In genomic region chr1:127732435-127732834, GRCm38 (mm10) we compare ENCODE assay signal across 26 mouse cellular contexts. TPM values are rescaled to one million over a fixed set of nuclear protein-coding genes. Genes with fewer than 3 reads are reported as not detected.
DNase-seq lines count a peak whose midpoint lies in the region; ATAC-seq and TF ChIP-seq lines count a peak whose summit lies in the region.
"Had no signal": no experiment of that assay in that cellular context is flagged by ENCODE, and none has a peak within 500 bp of the region (broad histone marks: within the 10 kb centered on the region; RNA-seq: fewer than 3 reads in every experiment).

No protein-coding gene starts in this region.

- no peak overlapping the region for H3K4me2 ChIP-seq in kidney, embryonic 15.5 days
- H3K4me2 ChIP-seq: embryonic facial prominence, embryonic 12.5 days; forebrain, embryonic 13.5 days; heart, embryonic 11.5 days; heart, embryonic 15.5 days; hindbrain, embryonic 13.5 days had no signal

- ATAC-seq in kidney, embryonic 15.5 days (replicated peaks; ENCODE audit: low FRiP score) = no peak
- ATAC-seq in erythroid progenitor cell, adult 5-6 weeks (replicated peaks; ENCODE audit: low FRiP score, poor library complexity, severe bottlenecking) = 0 out of 2 replicates have a peak, but pooled peaks have one; percentile 10
- ATAC-seq: forebrain, embryonic 13.5 days; forebrain, postnatal 0 days; hindbrain, postnatal 0 days; Patski had no signal

- peaks cover 9% of the 10 kb centered on the region; the same call in 1 of the 2 replicates for H3K79me2 ChIP-seq in liver, adult 2 months (ENCODE audit: control insufficient read depth, insufficient read depth, low read length)

- 70% methylated on average over 3 of the region's 3 CpGs for WGBS in kidney, adult 2 months
- 90% methylated on average over 3 of the region's 3 CpGs for WGBS in kidney, embryonic 15.5 days
- 24% methylated on average over 3 of the region's 3 CpGs for WGBS in liver, adult 2 months

- H3K27me3 ChIP-seq in kidney, adult 2 months (replicated peaks; ENCODE audit: control insufficient read depth, insufficient read depth, low read length) = no peaks in the 10 kb centered on the region
- H3K27me3 ChIP-seq in kidney, embryonic 15.5 days = no peaks in the 10 kb centered on the region
- no peaks in the 10 kb centered on the region for H3K27me3 ChIP-seq in liver, adult 2 months (ENCODE audit: control insufficient read depth, insufficient read depth, low read length)
- H3K27me3 ChIP-seq: CH12.LX; embryonic facial prominence, embryonic 12.5 days; forebrain, embryonic 13.5 days; heart, embryonic 15.5 days; hindbrain, embryonic 13.5 days had no signal

- no peaks in the 10 kb centered on the region for H3K9me3 ChIP-seq in kidney, embryonic 15.5 days (replicated peaks)
- H3K9me3 ChIP-seq: embryonic facial prominence, embryonic 12.5 days; forebrain, embryonic 13.5 days; heart, embryonic 15.5 days had no signal

- no peaks in the 10 kb centered on the region; the same call in 1 of the 2 replicates for H3K36me3 ChIP-seq in kidney, adult 2 months (ENCODE audit: control insufficient read depth, insufficient read depth, low read length)
- no peaks in the 10 kb centered on the region for H3K36me3 ChIP-seq in kidney, embryonic 15.5 days
- peaks cover 10% of the 10 kb centered on the region for H3K36me3 ChIP-seq in liver, adult 2 months (ENCODE audit: control insufficient read depth, insufficient read depth, low read length)
- H3K36me3 ChIP-seq: embryonic facial prominence, embryonic 12.5 days; heart, embryonic 15.5 days; hindbrain, embryonic 13.5 days had no signal

- H3K9ac ChIP-seq in kidney, embryonic 15.5 days = no peak overlapping the region
- H3K9ac ChIP-seq in liver, adult 2 months (ENCODE audit: low read depth, low read length) = no peak overlapping the region
- H3K9ac ChIP-seq: embryonic facial prominence, embryonic 12.5 days; forebrain, embryonic 13.5 days; forebrain, postnatal 0 days; heart, embryonic 15.5 days; hindbrain, embryonic 13.5 days had no signal

- peak; percentile 43 for DNase-seq in heart, adult 11 months
- no peak for DNase-seq in heart, adult 18-20 months
- DNase-seq in kidney, adult 2 months = peak; percentile 84
- DNase-seq in liver, adult 2 months (ENCODE audit: extremely low read depth, low read depth, low spot score) = peak; percentile 99
- DNase-seq in liver = no peak
- DNase-seq in layer of hippocampus, adult 2 months (ENCODE audit: low spot score in 2 of 2) = no peak
- DNase-seq: adrenal gland, postnatal 36 days; cerebellum, adult 8-10 months; cerebellum, postnatal 25 days; forebrain, postnatal 0 days; gastrocnemius, postnatal 14 days; heart, postnatal 14 days had no signal

- TF ChIP-seq CTCF in kidney, adult 2 months (conservative IDR thresholded peaks at IDR 0.05; ENCODE audit: insufficient read depth, insufficient read length, low read depth, low read length) = no peak
- TF ChIP-seq CTCF in liver, adult 2 months (IDR thresholded peaks at IDR 0.05; ENCODE audit: low read depth, low read length) = no peak
- no peak for TF ChIP-seq CTCF in layer of hippocampus, adult 2 months (conservative IDR thresholded peaks at IDR 0.05)

- H3K4me3 ChIP-seq in kidney, adult 2 months (ENCODE audit: insufficient read depth, low read depth, low read length) = peak overlapping the region; percentile 56
- H3K4me3 ChIP-seq in kidney, embryonic 15.5 days (replicated peaks) = no peak overlapping the region
- H3K4me3 ChIP-seq in liver, adult 2 months (ENCODE audit: insufficient read depth, low read depth, low read length) = peak overlapping the region; percentile 57
- no peak overlapping the region for H3K4me3 ChIP-seq in layer of hippocampus, adult 2 months
- H3K4me3 ChIP-seq: embryonic facial prominence, embryonic 12.5 days; forebrain, embryonic 13.5 days; heart, embryonic 15.5 days; hindbrain, embryonic 13.5 days had no signal

- TF ChIP-seq POLR2A in kidney, adult 2 months (IDR thresholded peaks at IDR 0.05; ENCODE audit: low read depth, low read length) = no peak
- TF ChIP-seq POLR2A in liver, adult 2 months (IDR thresholded peaks at IDR 0.05; ENCODE audit: extremely low read depth, insufficient read depth, low read length) = no peak

- H3K27ac ChIP-seq in kidney, adult 2 months (ENCODE audit: insufficient read depth, low read depth, low read length) = peak overlapping the region; percentile 85
- no peak overlapping the region for H3K27ac ChIP-seq in kidney, embryonic 15.5 days
- peak overlapping the region; percentile 92 for H3K27ac ChIP-seq in liver, adult 2 months (replicated peaks; ENCODE audit: insufficient read depth, low read depth, low read length)
- no peak overlapping the region for H3K27ac ChIP-seq in layer of hippocampus, adult 2 months
- H3K27ac ChIP-seq: embryonic facial prominence, embryonic 12.5 days; forebrain, embryonic 13.5 days; heart, embryonic 15.5 days; hindbrain, embryonic 13.5 days; hindbrain, postnatal 0 days had no signal

- peaks cover 13% of the 10 kb centered on the region; the same call in 1 of the 2 replicates for H3K4me1 ChIP-seq in kidney, adult 2 months (ENCODE audit: control insufficient read depth, insufficient read depth, low read length)
- no peaks in the 10 kb centered on the region for H3K4me1 ChIP-seq in kidney, embryonic 15.5 days
- peaks cover 24% of the 10 kb centered on the region; the same call in 1 of the 2 replicates for H3K4me1 ChIP-seq in liver, adult 2 months (ENCODE audit: control insufficient read depth, insufficient read depth, low read length)
- H3K4me1 ChIP-seq: embryonic facial prominence, embryonic 12.5 days; forebrain, embryonic 13.5 days; heart, embryonic 15.5 days; hindbrain, embryonic 13.5 days had no signal

RNA-seq across cellular contexts. Expression of gene Acmsd, which starts 3.2 kb away (rescaled TPM):
- not detected for total RNA-seq in heart, adult 18-20 months (2021)
- polyA plus RNA-seq in kidney, adult 2 months (2012; rRNA removed) = 67.8 and 81.0 TPM in 2 replicates
- 0.93 and 1.1 TPM in 2 replicates for polyA plus RNA-seq in kidney, embryonic 15.5 days (2015; fragmentation: Nextera tagmentation; extraction: Ambion mirVana)
- total RNA-seq in liver, adult 2 months (2014; rRNA removed) = 19.6 and 48.2 TPM in 2 replicates
- 5.6 and 6.9 TPM in 2 replicates for polyA plus RNA-seq in liver, adult 2 months (2012; rRNA removed)
- 37.8 and 40.7 TPM in 2 replicates for total RNA-seq in erythroid progenitor cell, adult 5-6 weeks (2015; ENCODE audit: low replicate concordance)
- total RNA-seq in erythroid progenitor cell, adult 5-6 weeks (2017; ENCODE audit: low replicate concordance) = 19.8 and 22.7 TPM in 2 replicates
- total RNA-seq in layer of hippocampus, adult 2 months (2021) = not detected
- total RNA-seq: adrenal gland, postnatal 36 days; CH12.LX; forebrain, postnatal 0 days; gastrocnemius, adult 18-20 months; gastrocnemius, postnatal 14 days; hindbrain, postnatal 0 days had no signal
- polyA plus RNA-seq: forebrain, embryonic 13.5 days; forebrain, postnatal 0 days; gonadal fat pad, adult 2 months; hindbrain, embryonic 13.5 days; hindbrain, postnatal 0 days; Patski had no signal

RNA-seq across cellular contexts. Expression of gene Ccnt2, which starts 41.5 kb away (rescaled TPM):
- total RNA-seq in heart, adult 18-20 months (2021) = 10 to 100 TPM; 18.1 to 21.1 TPM
- 12.7 and 14.7 TPM in 2 replicates for polyA plus RNA-seq in kidney, adult 2 months (2012; rRNA removed)
- 79.2 and 82.0 TPM in 2 replicates for polyA plus RNA-seq in kidney, embryonic 15.5 days (2015; fragmentation: Nextera tagmentation; extraction: Ambion mirVana)
- 28.8 and 29.9 TPM in 2 replicates for total RNA-seq in liver, adult 2 months (2014; rRNA removed)
- polyA plus RNA-seq in liver, adult 2 months (2012; rRNA removed) = 5.3 and 9.4 TPM in 2 replicates
- 84.3 and 112 TPM in 2 replicates for total RNA-seq in erythroid progenitor cell, adult 5-6 weeks (2015; ENCODE audit: low replicate concordance)
- total RNA-seq in erythroid progenitor cell, adult 5-6 weeks (2017; ENCODE audit: low replicate concordance) = 111 and 112 TPM in 2 replicates
- total RNA-seq in layer of hippocampus, adult 2 months (2021) = 10 to 100 TPM; 64.8 to 76.0 TPM

RNA-seq across cellular contexts. Expression of gene Tmem163, which starts 53.1 kb away (rescaled TPM):
- 1 to 10 TPM; 6.3 to 7.8 TPM for total RNA-seq in heart, adult 18-20 months (2021)
- polyA plus RNA-seq in kidney, adult 2 months (2012; rRNA removed) = 2.5 TPM in 2 replicates
- 0.61 and 0.73 TPM in 2 replicates for polyA plus RNA-seq in kidney, embryonic 15.5 days (2015; fragmentation: Nextera tagmentation; extraction: Ambion mirVana)
- total RNA-seq in liver, adult 2 months (2014; rRNA removed) = 0.09 and 0.20 TPM in 2 replicates
- 0.17 and 0.35 TPM in 2 replicates for polyA plus RNA-seq in liver, adult 2 months (2012; rRNA removed)
- total RNA-seq in erythroid progenitor cell, adult 5-6 weeks (2015; ENCODE audit: low replicate concordance) = 1.1 and 2.1 TPM in 2 replicates
- 0.13 TPM in 1 of 2 replicates, not detected in the other for total RNA-seq in erythroid progenitor cell, adult 5-6 weeks (2017; ENCODE audit: low replicate concordance)
- total RNA-seq in layer of hippocampus, adult 2 months (2021) = 1 to 10 TPM; 5.4 to 6.6 TPM
- total RNA-seq: gastrocnemius, adult 18-20 months; gastrocnemius, postnatal 14 days; hematopoietic stem cell, adult 5-6 weeks had no signal
- polyA plus RNA-seq: activated CD4-positive, CD25-positive, alpha-beta regulatory T cell, adult 4 months; Patski had no signal

Comparison
In these comparisons a context has a peak if more than half of its experiments do, and no peak if none do; other contexts are left out.
1. DNase-seq: peak in heart, adult 11 months (single experiment), kidney, adult 2 months (single experiment) and liver, adult 2 months (single experiment); none in heart, adult 18-20 months (0 of 2), liver (single experiment) and layer of hippocampus, adult 2 months (0 of 2).
2. H3K27ac ChIP-seq: peak in kidney, adult 2 months (single experiment) and liver, adult 2 months (single experiment); none in kidney, embryonic 15.5 days (single experiment) and layer of hippocampus, adult 2 months (single experiment).
3. H3K4me3 ChIP-seq: peak in kidney, adult 2 months (single experiment) and liver, adult 2 months (single experiment); none in kidney, embryonic 15.5 days (single experiment) and layer of hippocampus, adult 2 months (single experiment).
4. RNA of gene Acmsd, which starts 3.2 kb away (total RNA-seq): 19.8 to 40.7 TPM in erythroid progenitor cell, adult 5-6 weeks and 19.6 to 48.2 TPM in liver, adult 2 months; not detected in heart, adult 18-20 months and not detected in layer of hippocampus, adult 2 months; every median in the first group is over 10 times any median in the second.